Comparison of ENCODE assay signal across 1 mouse cellular context in genomic region chr2:30920216-30920615, GRCm38 (mm10).
TF ChIP-seq lines count a peak whose summit lies in the region.

No protein-coding gene starts in this region.

TF ChIP-seq in MEL, 35 proteins besides CTCF, POLR2A, EP300 and RAD21 (continued from another document):
- TF ChIP-seq NRF1 (IDR thresholded peaks at IDR 0.05; ENCODE audit: insufficient read depth, low read depth, low read length, poor library complexity, severe bottlenecking), result no peak
- no peak for TF ChIP-seq CHD2 (IDR thresholded peaks at IDR 0.05; ENCODE audit: low read length)
- 0 out of 2 replicates have a peak, but pooled peaks have one; percentile 15 for TF ChIP-seq TBP (IDR thresholded peaks at IDR 0.05; ENCODE audit: low read depth, low read length)
- TF ChIP-seq USF2 (IDR thresholded peaks at IDR 0.05; ENCODE audit: borderline replicate concordance in 1 of 2, insufficient read depth in 1 of 2, low read depth in 1 of 2, low read length in 2 of 2), result no peak
- no peak for TF ChIP-seq ELF1 (IDR thresholded peaks at IDR 0.05; ENCODE audit: low read depth, low read length)
- 0 out of 2 replicates have a peak, but pooled peaks have one; percentile 19 for TF ChIP-seq TCF12 (IDR thresholded peaks at IDR 0.05; ENCODE audit: low read depth, low read length)
- no peak for TF ChIP-seq HCFC1 (IDR thresholded peaks at IDR 0.05; ENCODE audit: low read depth, low read length)
- peak; percentile 42; the same call in 1 of the 2 replicates for TF ChIP-seq MAX (IDR thresholded peaks at IDR 0.05; ENCODE audit: low read length)
- no peak for TF ChIP-seq KAT2A (conservative IDR thresholded peaks at IDR 0.05; ENCODE audit: low read depth, low read length)
- no peak for TF ChIP-seq JUND (IDR thresholded peaks at IDR 0.05; ENCODE audit: low read depth, low read length)
- TF ChIP-seq NELFE (IDR thresholded peaks at IDR 0.05; ENCODE audit: low read depth, low read length), result no peak
- no peak for TF ChIP-seq SMC3 (IDR thresholded peaks at IDR 0.05; ENCODE audit: low read depth, low read length)
- no peak for TF ChIP-seq UBTF (IDR thresholded peaks at IDR 0.05; ENCODE audit: borderline replicate concordance, insufficient read depth, low read depth, low read length)
- peak; percentile 76; the same call in 1 of the 2 replicates for TF ChIP-seq MYC (IDR thresholded peaks at IDR 0.05; ENCODE audit: low read depth, low read length)
- TF ChIP-seq GATA1 (IDR thresholded peaks at IDR 0.05; ENCODE audit: low read depth, low read length), result peak; percentile 78
- no peak for TF ChIP-seq SIN3A (IDR thresholded peaks at IDR 0.05; ENCODE audit: low read length)
TF ChIP-seq in MEL: peak in this region for 11.
